Mouse (Mus musculus) thymus, adult 2 months (tissue): ENCODE results near the gene Gata1.

ENCODE experiments used
- CTCF ChIP-seq: fragments of 200-500 bp; IDR thresholded peaks from 2 replicates; pipeline ENCODE4 v1.5.1; 2012; ENCODE audit warnings: mild to moderate bottlenecking, control low read depth, low read length, moderate library complexity, borderline replicate concordance; ENCODE audit not compliant: control insufficient read depth, poor library complexity, insufficient read depth; ENCODE audit errors: extremely low read depth
- POLR2A ChIP-seq: fragments of 200-500 bp; IDR thresholded peaks from 2 replicates; pipeline ENCODE4 v1.6.1; 2012; ENCODE audit warnings: mild to moderate bottlenecking, low read length, control low read depth, moderate library complexity; ENCODE audit not compliant: control insufficient read depth, poor library complexity, insufficient read depth; ENCODE audit errors: extremely low read depth

- no peak for TF ChIP-seq POLR2A
- no peak for TF ChIP-seq CTCF
Measured at GRCm38 (mm10) chrX:8013157-8013556, 35.3 kb upstream of the Gata1 start.
